Mouse (Mus musculus) adrenal gland, postnatal 10 days (tissue): ENCODE measurements around the gene Dennd1b. TPM values are rescaled to one million over a fixed set of nuclear protein-coding genes. Genes with fewer than 3 reads are reported as not detected.

Source experiments
- DNase-seq: peaks from one replicate; pipeline ENCODE4 v3.0.0; 2021; ENCODE audit warnings: mixed read lengths
- total RNA-seq, 2 experiments: library from RNA; stranded (reverse); gene quantifications; 2 replicates each; pipeline ENCODE4 v1.2.3; 2021

Gene Dennd1b
- total RNA-seq, 2 experiments from 2014 or later: 13.7 to 21.9 TPM

GRCm38 (mm10) chr1:139192635-139193034, 229.4 kb downstream of the Dennd1b start:
- no peak for DNase-seq

- no peak for DNase-seq
Measured at GRCm38 (mm10) chr1:139194011-139194410, 230.8 kb downstream of the Dennd1b start.

GRCm38 (mm10) chr1:139194428-139195028, 231.3 kb downstream of the Dennd1b start:
- no peak for DNase-seq

- no peak for DNase-seq
Measured at GRCm38 (mm10) chr1:139203026-139203425, 239.8 kb downstream of the Dennd1b start.

GRCm38 (mm10) chr1:139206259-139206658, 243.0 kb downstream of the Dennd1b start:
- DNase-seq: no peak

- peak; percentile 72 for DNase-seq
Measured at GRCm38 (mm10) chr1:139209796-139210195, 246.6 kb downstream of the Dennd1b start.

- DNase-seq: no peak
Measured at GRCm38 (mm10) chr1:139210505-139210904, 247.3 kb downstream of the Dennd1b start.

- DNase-seq: no peak
Measured at GRCm38 (mm10) chr1:139215311-139215710, 252.1 kb downstream of the Dennd1b start.

- DNase-seq: no peak
Measured at GRCm38 (mm10) chr1:139223804-139224203, 260.6 kb downstream of the Dennd1b start.

- no peak for DNase-seq
Measured at GRCm38 (mm10) chr1:139224309-139224949, 261.2 kb downstream of the Dennd1b start.

Other genes with a start within 250 kb of the Dennd1b start
- under 1 TPM; 0.18 TPM for gene Lhx9, start 114.9 kb upstream of the Dennd1b start, total RNA-seq
- gene 2310009B15Rik, start 106.6 kb upstream of the Dennd1b start, total RNA-seq: 10 to 100 TPM; 20.9 to 25.2 TPM